Mouse (Mus musculus) myocyte (in vitro differentiated cells): ENCODE data around the gene Ddx58.

Experiments
- CEBPB ChIP-seq: IDR thresholded peaks from 2 replicates; pipeline ENCODE4 v1.6.1; 2011; ENCODE audit warnings: mild to moderate bottlenecking, moderate library complexity; ENCODE audit not compliant: poor library complexity, insufficient read depth, severe bottlenecking
- E2F4 ChIP-seq: IDR thresholded peaks from one replicate; pipeline ENCODE4 v1.6.1; 2011; ENCODE audit warnings: mild to moderate bottlenecking, control low read depth, moderate library complexity; ENCODE audit not compliant: insufficient read depth
- MAX ChIP-seq: IDR thresholded peaks from one replicate; pipeline ENCODE4 v1.6.1; 2011; ENCODE audit warnings: low read depth, mild to moderate bottlenecking, control low read depth
- MYOG ChIP-seq, 3 experiments: IDR thresholded peaks; one replicate each; pipeline ENCODE4 v1.6.1; 2011; ENCODE audit warnings: control low read depth in 2 of 3, low read depth in 2 of 3, mild to moderate bottlenecking in 2 of 3; ENCODE audit not compliant: insufficient read length in 2 of 3, control insufficient read depth in 1 of 3, insufficient read depth in 1 of 3
- POLR2A ChIP-seq: IDR thresholded peaks from one replicate; pipeline ENCODE4 v1.6.1; 2011; ENCODE audit warnings: low read depth, mild to moderate bottlenecking, control low read depth, moderate library complexity; ENCODE audit not compliant: insufficient read length
- POLR2AphosphoS2 ChIP-seq: IDR thresholded peaks from one replicate; pipeline ENCODE4 v1.6.1; 2011; ENCODE audit warnings: low read depth, control low read depth; ENCODE audit not compliant: insufficient read length
- REST ChIP-seq: IDR thresholded peaks from one replicate; pipeline ENCODE4 v1.6.1; 2011; ENCODE audit warnings: mild to moderate bottlenecking, control low read depth, moderate library complexity; ENCODE audit not compliant: insufficient read depth, insufficient read length
- SRF ChIP-seq: IDR thresholded peaks from one replicate; pipeline ENCODE4 v1.6.1; 2011; ENCODE audit warnings: low read depth; ENCODE audit not compliant: control insufficient read depth, insufficient read length
- TCF12 ChIP-seq: IDR thresholded peaks from one replicate; pipeline ENCODE4 v1.6.1; 2011; ENCODE audit warnings: mild to moderate bottlenecking, control low read depth; ENCODE audit not compliant: poor library complexity, insufficient read depth, severe bottlenecking
- TCF3 ChIP-seq: IDR thresholded peaks from one replicate; pipeline ENCODE4 v1.6.1; 2011; ENCODE audit warnings: low read depth, control low read depth; ENCODE audit not compliant: insufficient read length
- USF1 ChIP-seq: IDR thresholded peaks from one replicate; pipeline ENCODE4 v1.6.1; 2011; ENCODE audit warnings: low read depth, mild to moderate bottlenecking, control low read depth, moderate library complexity

GRCm38 (mm10) chr4:40218382-40218781 is 21.2 kb downstream of the Ddx58 start:
- TF ChIP-seq MAX, result no peak
- no peak for TF ChIP-seq TCF3
- TF ChIP-seq POLR2A, result no peak
- no peak for TF ChIP-seq TCF12
- TF ChIP-seq USF1, result no peak
- TF ChIP-seq POLR2AphosphoS2, result no peak
- TF ChIP-seq REST, result no peak
- TF ChIP-seq MYOG (IDR thresholded peaks at IDR 0.05; ENCODE audit: control insufficient read depth in 1 of 3, insufficient read depth in 1 of 3, insufficient read length in 2 of 3, low read depth in 2 of 3), result no peak
- TF ChIP-seq CEBPB, result no peak
- TF ChIP-seq SRF, result no peak
- TF ChIP-seq E2F4, result no peak
